Mouse (Mus musculus): ENCODE data around the gene Cby3.

DNA sequence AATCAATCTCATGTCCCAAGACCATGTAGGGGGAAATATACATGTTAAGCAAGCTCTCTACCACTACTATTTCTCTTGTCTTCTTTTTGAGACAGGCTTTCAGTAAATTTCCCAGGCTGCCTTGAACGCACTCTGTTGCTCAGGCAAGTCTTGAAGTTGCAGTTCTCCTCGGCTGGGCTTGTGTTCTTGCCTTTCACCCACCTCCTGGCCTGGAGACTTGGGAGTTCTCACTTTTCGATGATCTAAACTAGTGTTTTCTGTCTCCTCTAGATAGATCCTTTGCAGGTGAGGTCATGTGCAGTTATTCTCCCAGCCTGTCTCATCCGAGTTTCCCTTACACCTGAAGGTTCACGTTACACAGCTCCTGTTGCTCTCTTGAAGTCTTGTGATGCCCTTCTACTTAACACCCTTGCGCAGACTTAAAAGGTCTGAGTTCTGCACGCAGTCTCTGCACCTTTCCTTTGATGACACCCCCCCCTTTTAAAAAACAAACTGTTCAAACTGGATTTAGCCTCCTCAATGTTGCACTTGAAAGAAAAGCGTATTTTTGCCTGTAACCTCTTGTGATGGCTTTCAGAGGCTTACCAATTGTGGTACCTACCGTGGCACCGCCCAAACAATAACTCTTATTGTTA, 22.0 kb downstream of the Cby3 start:
- TF ChIP-seq E2F4 (IDR thresholded peaks at IDR 0.05; ENCODE audit: insufficient read depth) (no peak), POLR2A (IDR thresholded peaks at IDR 0.05; ENCODE audit: insufficient read length, low read depth) (no peak), TCF12 (IDR thresholded peaks at IDR 0.05; ENCODE audit: insufficient read depth, poor library complexity, severe bottlenecking) (no peak), MAX (IDR thresholded peaks at IDR 0.05; ENCODE audit: low read depth) (no peak), USF1 (IDR thresholded peaks at IDR 0.05; ENCODE audit: low read depth) (no peak), MYOG (IDR thresholded peaks at IDR 0.05; ENCODE audit: control insufficient read depth in 1 of 3, insufficient read depth in 1 of 3, insufficient read length in 2 of 3, low read depth in 2 of 3) (no peak), SRF (IDR thresholded peaks at IDR 0.05; ENCODE audit: control insufficient read depth, insufficient read length, low read depth) (no peak), POLR2AphosphoS2 (IDR thresholded peaks at IDR 0.05; ENCODE audit: insufficient read length, low read depth) (no peak), CEBPB (IDR thresholded peaks at IDR 0.05; ENCODE audit: insufficient read depth, poor library complexity, severe bottlenecking) (no peak), TCF3 (IDR thresholded peaks at IDR 0.05; ENCODE audit: insufficient read length, low read depth) (no peak)
